Mouse (Mus musculus) kidney, adult 18-20 months (tissue): ENCODE measurements around the gene Rbm8a.

Experiments
- DNase-seq: peaks from one replicate; pipeline ENCODE4 v3.0.0; 2021

The Rbm8a gene

DNA sequence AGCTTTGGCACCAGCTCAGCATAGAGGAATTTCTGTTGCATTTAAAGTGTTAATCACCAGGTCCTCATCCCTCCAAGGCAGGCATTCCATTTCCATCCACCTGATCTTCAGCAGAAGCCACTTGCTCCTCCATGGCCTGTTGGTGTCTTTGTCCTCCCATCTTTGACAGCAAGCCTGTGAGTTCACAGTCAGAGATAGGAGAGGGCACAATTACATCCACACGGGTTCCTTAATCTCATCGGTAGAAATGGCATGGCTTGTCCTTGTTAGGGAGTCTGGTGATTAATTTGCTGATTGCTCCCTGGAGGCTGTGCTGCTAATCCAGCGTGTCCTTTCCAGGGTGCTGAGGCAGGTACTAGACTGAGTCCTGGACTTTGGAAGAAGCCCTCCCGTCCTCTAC, 43.8 kb downstream of the Rbm8a start:
- no peak for DNase-seq

DNA sequence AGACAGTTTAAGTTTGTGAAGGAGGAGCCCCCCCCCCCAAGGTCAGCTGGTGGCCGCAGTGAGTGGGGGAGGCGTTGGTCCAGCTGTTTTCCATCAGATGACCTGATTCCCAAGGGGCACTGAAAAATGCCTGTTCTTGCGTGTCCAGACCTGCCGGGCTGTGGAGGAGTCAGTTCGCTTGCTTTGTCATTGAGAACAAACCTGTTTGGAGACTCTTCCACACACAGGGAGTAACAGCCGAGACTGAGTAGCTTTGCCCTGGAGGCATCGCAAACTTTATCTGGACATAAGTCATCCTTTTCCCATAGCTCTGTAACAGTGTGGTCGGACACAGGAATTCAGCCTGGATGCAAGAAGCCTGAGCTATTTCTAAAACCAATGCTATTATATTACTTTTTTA, 44.7 kb downstream of the Rbm8a start:
- DNase-seq: no peak

DNA sequence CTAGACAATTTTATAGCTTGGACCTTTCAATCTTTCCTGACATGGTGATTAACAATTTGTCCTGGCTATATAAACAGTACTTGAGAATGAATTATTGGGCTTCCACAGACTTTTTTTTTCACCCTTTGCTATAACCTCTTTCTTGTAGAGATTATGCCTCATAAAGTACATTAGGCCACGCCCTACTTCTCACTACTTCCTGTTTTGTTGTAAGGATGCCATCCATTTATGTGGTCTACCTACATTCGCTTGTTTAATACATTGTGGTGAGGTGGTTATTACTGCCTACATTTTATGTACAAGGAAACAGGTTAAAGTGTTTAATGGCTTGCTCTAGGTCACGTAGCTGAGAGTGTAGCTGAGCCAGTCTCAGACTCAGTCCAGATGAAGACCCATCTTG, 45.4 kb downstream of the Rbm8a start:
- no peak for DNase-seq

DNA sequence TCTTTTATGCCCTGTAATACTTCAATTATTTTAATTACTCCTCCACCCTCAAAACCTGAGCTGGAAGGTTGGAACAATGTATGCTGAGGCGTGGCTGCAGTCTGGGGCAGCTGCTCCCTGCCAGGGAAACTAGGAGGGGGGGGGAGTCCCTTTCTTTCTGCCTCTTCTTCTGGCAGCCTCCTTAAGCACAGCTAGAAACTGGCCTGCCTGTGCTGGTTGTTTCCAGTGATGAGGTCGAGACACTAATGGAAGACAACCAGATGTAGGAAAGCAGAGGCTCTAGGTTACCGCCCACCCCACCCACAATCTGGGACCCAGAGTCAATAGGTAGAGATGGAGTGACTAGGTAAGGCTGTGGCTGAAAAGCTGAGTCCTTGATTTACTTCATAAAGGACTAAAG, 46.0 kb downstream of the Rbm8a start:
- DNase-seq: no peak

DNA sequence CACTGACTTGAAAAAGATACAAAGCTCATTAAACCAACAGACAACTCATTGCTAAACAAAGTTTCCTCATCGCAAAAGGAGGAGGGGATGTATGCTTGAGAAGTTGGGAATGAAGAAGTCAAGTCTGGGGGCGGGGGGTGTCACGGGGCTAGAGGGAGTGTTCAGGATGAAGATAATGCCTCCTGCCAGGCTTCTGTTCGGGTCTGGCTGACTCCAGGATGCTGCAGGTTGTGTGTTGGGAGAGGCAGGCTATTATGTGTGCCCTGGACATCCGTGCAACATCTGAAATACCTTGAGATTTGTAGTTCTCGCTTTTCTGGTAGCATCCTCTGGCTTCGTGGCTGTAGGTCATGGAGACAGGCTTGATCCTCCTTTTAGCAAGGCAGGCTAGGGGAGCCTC, 48.7 kb downstream of the Rbm8a start:
- DNase-seq: no peak

DNA sequence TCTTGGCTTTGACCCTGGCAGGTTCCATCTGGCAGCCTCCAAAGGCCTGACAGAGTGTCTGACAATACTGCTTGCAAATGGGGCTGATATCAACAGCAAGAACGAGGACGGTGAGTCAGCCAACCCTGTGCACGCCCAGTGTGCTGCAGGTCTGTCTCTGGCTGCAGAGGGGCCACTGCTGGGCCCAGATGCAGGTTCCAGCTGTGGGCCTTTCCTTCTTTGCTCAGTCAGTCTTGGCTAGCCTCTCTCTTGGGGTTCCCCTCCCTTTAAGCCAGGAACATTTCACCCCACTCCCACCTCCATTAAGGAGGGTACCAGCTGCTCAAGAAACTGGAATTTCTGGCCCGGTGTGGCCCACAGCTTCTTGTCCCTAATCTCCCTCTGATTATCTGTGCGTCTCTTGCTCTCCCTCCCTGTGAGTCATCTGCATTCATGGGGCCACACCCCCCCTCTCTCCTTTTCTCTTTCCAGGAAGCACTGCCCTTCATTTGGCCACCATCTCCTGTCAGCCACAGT, 49.5 kb downstream of the Rbm8a start:
- DNase-seq: no peak

DNA sequence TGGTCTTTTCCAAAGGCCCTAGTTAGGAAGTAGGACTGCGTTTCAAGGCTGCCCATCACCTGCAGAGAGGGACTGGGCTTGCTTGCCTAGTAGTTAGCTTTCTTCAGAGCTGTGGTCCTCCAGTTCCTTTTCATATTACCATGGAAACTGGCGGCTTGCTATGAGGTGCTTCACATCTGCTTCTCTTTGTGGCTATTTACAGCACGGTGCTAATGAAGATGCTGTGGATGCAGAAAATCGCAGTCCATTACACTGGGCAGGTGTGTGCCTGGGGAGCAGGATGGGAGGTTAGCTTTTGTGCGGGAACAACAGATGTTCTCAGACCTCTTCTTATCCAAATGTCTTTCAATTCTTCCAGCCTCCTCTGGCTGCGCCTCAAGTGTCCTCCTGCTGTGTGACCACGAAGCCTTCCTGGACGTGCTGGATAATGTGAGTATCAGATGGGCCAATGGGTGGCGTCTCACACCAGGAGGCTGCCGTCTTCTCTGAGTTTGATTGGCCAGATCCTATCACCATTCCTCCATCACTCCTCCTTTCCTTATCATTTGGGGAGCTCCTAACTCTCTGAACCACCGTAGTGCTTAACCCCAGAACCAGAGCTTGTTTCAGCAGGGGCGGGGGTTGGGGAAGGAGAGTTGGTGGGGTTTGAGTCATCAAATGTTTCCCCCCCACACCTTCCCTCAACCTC, 50.7 kb downstream of the Rbm8a start:
- no peak for DNase-seq
